Mouse (Mus musculus): ENCODE data around the gene Fabp7. TPM values are rescaled to one million over a fixed set of nuclear protein-coding genes. Genes with fewer than 3 reads are reported as not detected.
A peak's percentile ranks its signal among the peaks of the same experiment; 100 is the strongest.

Gene Fabp7
- total and polyA plus RNA-seq, 3 experiments, result not detected

DNA sequence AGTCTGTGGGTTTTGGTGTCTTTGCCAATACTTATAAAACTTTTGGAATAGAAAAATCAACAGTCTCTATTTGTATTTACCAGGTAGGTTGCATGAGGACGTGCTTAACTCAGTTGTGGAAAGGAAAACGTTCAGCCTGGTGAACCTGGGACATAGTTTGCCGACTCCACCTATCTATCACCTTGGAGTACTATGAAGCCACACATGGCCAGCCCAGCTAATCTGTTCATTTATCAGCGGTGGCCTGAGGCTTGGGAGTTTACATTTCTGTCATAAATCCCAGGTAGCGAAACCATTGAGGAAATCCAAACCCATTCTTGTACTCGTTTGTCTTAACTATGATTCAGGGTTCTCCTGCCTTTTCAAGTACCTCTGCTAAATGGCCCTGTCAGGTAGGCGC lies 9.3 kb downstream of the Fabp7 start, which contains the start of gene Smpdl3a:
Gene Smpdl3a, plus strand, starts transcription at position 318 of the 400 bp plus-strand sequence.
- peak within 1 kb of the TSS; percentile 95 for H3K4me2 ChIP-seq (ENCODE audit: insufficient read depth, low read depth, poor library complexity, severe bottlenecking)
- dilution Hi-C loops (cut with MboI; ENCODE audit: extremely low pct_ligation_motif_present, extremely low pct_unique_long_range_greater_than_20kb, low sequenced_read_pairs) (no loop called here), in situ Hi-C loops (cut with MboI; ENCODE audit: low pct_ligation_motif_present, low pct_unique_long_range_greater_than_20kb, low sequenced_read_pairs) (no loop called here)
- no peaks in the 10 kb centered on the region for H3K27me3 ChIP-seq (replicated peaks)
- TF ChIP-seq CHD1 (IDR thresholded peaks at IDR 0.05; ENCODE audit: low read depth, low read length), result no peak
- no peak for TF ChIP-seq HCFC1 (IDR thresholded peaks at IDR 0.05; ENCODE audit: low read depth, low read length)
- TF ChIP-seq ZNF384 (IDR thresholded peaks at IDR 0.05; ENCODE audit: low read depth, low read length), result no peak
- TF ChIP-seq KAT2A (IDR thresholded peaks at IDR 0.05; ENCODE audit: insufficient replicate concordance, low read length), result no peak
- TF ChIP-seq RAD21 (IDR thresholded peaks at IDR 0.05; ENCODE audit: low read depth, low read length), result no peak
- TF ChIP-seq JUND (conservative IDR thresholded peaks at IDR 0.05; ENCODE audit: low read depth, low read length), result no peak
- no peak for TF ChIP-seq MXI1 (IDR thresholded peaks at IDR 0.05; ENCODE audit: low read depth, low read length)
- no peak for TF ChIP-seq MAX (IDR thresholded peaks at IDR 0.05; ENCODE audit: low read length)
- TF ChIP-seq GABPA (IDR thresholded peaks at IDR 0.05; ENCODE audit: insufficient replicate concordance, low read depth, low read length), result no peak
- no peak for TF ChIP-seq MAFK (IDR thresholded peaks at IDR 0.05; ENCODE audit: insufficient replicate concordance, low read length)
- TF ChIP-seq CTCF (conservative IDR thresholded peaks at IDR 0.05 in 1 of 2, IDR thresholded peaks at IDR 0.05 in 1 of 2; ENCODE audit: low read depth in 2 of 2, low read length in 2 of 2), result no peak
- TF ChIP-seq PAX5 (IDR thresholded peaks at IDR 0.05; ENCODE audit: low read length), result no peak
- peak within 1 kb of the TSS; percentile 23; the same call in 1 of the 2 replicates for H3K9ac ChIP-seq (ENCODE audit: insufficient read depth, low read depth)
- no peaks in the 10 kb centered on the region for H3K9me3 ChIP-seq (replicated peaks; ENCODE audit: low read length)
- H3K4me3 ChIP-seq (replicated peaks in 1 of 3; ENCODE audit: low read depth in 2 of 3, low read length in 2 of 3, poor library complexity in 1 of 3), result peak within 1 kb of the TSS in 1 of 3 experiments; percentile 38
- H3K27ac ChIP-seq (ENCODE audit: insufficient read depth, low read depth), result no peak within 1 kb of the TSS
- H3K4me1 ChIP-seq (ENCODE audit: control insufficient read depth in 1 of 2, insufficient read depth in 2 of 2), result peaks cover 3 to 7% of the 10 kb centered on the region in 2 experiments; a peak in 2 of 4 replicates
- no peak for DNase-seq (ENCODE audit: extremely low read depth)
- no peaks in the 10 kb centered on the region for H3K79me2 ChIP-seq (replicated peaks; ENCODE audit: control insufficient read depth, extremely low read depth, insufficient read depth, poor library complexity, severe bottlenecking)
- no peaks in the 10 kb centered on the region for H3K36me3 ChIP-seq (replicated peaks in 1 of 2; ENCODE audit: control insufficient read depth in 1 of 2, insufficient read depth in 1 of 2, low read length in 1 of 2)

DNA sequence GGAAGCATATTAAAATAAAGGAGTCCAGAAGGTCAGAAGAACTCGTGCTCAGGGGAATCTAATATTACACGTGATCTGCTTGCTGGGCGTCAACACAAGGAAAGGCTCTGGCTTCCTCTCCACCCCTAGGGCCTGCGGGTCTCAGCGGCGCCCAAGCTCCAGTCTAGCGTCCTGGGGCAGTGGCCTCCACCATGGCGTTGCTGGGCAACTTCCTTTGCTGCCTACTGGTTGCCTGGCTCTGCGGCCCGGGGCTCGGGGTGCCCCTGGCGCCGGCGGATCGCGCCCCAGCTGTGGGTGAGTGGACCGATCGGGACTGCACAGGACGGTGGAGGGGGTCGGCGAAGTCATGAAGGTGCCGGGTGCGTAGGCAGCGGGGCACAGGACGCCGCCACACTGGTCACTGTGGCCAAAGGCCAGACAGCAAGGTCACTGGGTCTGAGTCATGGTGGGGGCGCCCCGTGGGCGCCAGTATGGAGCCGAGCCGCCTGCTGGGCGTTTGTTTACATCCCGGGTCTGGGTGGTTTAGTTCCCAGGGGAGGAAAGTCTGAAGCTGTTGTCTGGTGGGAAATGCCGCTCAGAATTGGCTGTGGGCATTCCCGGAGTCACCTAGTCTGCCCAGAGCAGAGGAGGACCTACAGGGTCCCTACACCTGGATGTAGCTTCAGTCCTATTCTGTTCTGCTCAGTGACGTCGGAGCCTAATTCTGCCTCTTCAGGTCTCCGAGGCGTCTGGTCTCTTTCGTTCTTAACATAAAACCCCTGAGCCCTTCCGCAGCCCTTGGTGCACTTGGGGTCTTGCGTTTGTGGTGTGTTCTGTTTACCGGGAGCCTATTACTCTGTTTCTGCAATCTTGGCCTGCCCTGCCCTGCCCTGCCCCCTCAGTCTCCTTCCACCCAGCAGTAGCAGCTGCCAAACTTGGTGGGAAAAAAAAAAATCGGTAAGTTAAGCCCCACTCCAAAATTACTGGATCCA lies 10.1 kb downstream of the Fabp7 start:
- no peak overlapping the region for H3K27ac ChIP-seq (ENCODE audit: insufficient read depth, low read depth)
- no peak for DNase-seq (ENCODE audit: extremely low read depth)

More for the DNA sequence above, 10.1 kb downstream of the Fabp7 start:
- TF ChIP-seq CHD2 (IDR thresholded peaks at IDR 0.05; ENCODE audit: low read length) (no peak), JUN (IDR thresholded peaks at IDR 0.05; ENCODE audit: insufficient read depth, low read depth, low read length) (no peak), USF1 (IDR thresholded peaks at IDR 0.05; ENCODE audit: low read depth, low read length) (no peak), HCFC1 (IDR thresholded peaks at IDR 0.05; ENCODE audit: low read depth, low read length) (no peak), MAZ (IDR thresholded peaks at IDR 0.05; ENCODE audit: low read depth, low read length) (no peak), RCOR1 (conservative IDR thresholded peaks at IDR 0.05; ENCODE audit: low read depth, low read length) (no peak), KAT2A (IDR thresholded peaks at IDR 0.05; ENCODE audit: insufficient replicate concordance, low read length) (no peak), POLR2A (IDR thresholded peaks at IDR 0.05; ENCODE audit: low read depth, low read length) (no peak), ZC3H11A (IDR thresholded peaks at IDR 0.05; ENCODE audit: low read depth, low read length) (no peak)
- H3K79me2 ChIP-seq (replicated peaks; ENCODE audit: control insufficient read depth, extremely low read depth, insufficient read depth, poor library complexity, severe bottlenecking), result no peaks in the 10 kb centered on the region
- no peaks in the 10 kb centered on the region for H3K36me3 ChIP-seq (replicated peaks in 1 of 2; ENCODE audit: control insufficient read depth in 1 of 2, insufficient read depth in 1 of 2, low read length in 1 of 2)
- dilution Hi-C loops (cut with MboI; ENCODE audit: extremely low pct_ligation_motif_present, extremely low pct_unique_long_range_greater_than_20kb, low sequenced_read_pairs), result no loop called here
- peaks cover 3 to 11% of the 10 kb centered on the region in 2 experiments; a peak in 2 of 4 replicates for H3K4me1 ChIP-seq (ENCODE audit: control insufficient read depth in 1 of 2, insufficient read depth in 2 of 2)
- H3K9ac ChIP-seq (ENCODE audit: insufficient read depth, low read depth), result peak overlapping the region; percentile 23; the same call in 1 of the 2 replicates
- H3K27me3 ChIP-seq (replicated peaks), result no peaks in the 10 kb centered on the region
- no peaks in the 10 kb centered on the region for H3K9me3 ChIP-seq (replicated peaks; ENCODE audit: low read length)
- H3K4me3 ChIP-seq (replicated peaks in 1 of 3; ENCODE audit: low read depth in 2 of 3, low read length in 2 of 3, poor library complexity in 1 of 3), result peak overlapping the region in 1 of 3 experiments; percentile 38
- H3K4me2 ChIP-seq (ENCODE audit: insufficient read depth, low read depth, poor library complexity, severe bottlenecking), result peak overlapping the region; percentile 95
- in situ Hi-C loops (cut with MboI; ENCODE audit: low pct_ligation_motif_present, low pct_unique_long_range_greater_than_20kb, low sequenced_read_pairs), result no loop called here
